Mouse (Mus musculus): ENCODE results near the gene Cdrt4.

DNA sequence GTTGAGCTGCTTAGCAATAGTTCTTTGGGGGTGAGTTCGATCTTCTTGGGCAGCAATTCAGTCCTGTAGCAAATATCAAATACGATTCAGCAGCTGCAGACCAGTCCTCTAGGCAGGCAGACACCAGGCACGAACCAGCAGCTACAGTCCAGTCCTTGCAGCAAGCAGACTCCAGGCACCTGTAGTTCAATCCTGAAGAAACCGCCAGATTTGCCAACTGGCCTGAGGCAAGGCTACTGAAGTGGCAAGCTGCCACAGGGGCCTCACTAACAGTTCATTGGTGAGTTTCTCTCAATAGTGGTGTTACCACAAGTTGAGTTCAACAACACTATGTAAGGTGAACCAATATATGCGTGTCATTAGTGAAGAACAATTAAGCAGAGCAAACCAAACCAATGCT is 56.4 kb downstream of the Cdrt4 start:
- TF ChIP-seq USF1 (IDR thresholded peaks at IDR 0.05; ENCODE audit: low read depth) (no peak), CTCF (IDR thresholded peaks at IDR 0.05; ENCODE audit: control insufficient read depth, insufficient read depth, insufficient read length) (no peak), MAX (IDR thresholded peaks at IDR 0.05) (no peak), MYOG (IDR thresholded peaks at IDR 0.05; ENCODE audit: control insufficient read depth, extremely low read depth, insufficient read length) (no peak)

Measured in C2C12 (cell line).